Mouse (Mus musculus): ENCODE measurements around the gene Foxa2.

Gene Foxa2

DNA sequence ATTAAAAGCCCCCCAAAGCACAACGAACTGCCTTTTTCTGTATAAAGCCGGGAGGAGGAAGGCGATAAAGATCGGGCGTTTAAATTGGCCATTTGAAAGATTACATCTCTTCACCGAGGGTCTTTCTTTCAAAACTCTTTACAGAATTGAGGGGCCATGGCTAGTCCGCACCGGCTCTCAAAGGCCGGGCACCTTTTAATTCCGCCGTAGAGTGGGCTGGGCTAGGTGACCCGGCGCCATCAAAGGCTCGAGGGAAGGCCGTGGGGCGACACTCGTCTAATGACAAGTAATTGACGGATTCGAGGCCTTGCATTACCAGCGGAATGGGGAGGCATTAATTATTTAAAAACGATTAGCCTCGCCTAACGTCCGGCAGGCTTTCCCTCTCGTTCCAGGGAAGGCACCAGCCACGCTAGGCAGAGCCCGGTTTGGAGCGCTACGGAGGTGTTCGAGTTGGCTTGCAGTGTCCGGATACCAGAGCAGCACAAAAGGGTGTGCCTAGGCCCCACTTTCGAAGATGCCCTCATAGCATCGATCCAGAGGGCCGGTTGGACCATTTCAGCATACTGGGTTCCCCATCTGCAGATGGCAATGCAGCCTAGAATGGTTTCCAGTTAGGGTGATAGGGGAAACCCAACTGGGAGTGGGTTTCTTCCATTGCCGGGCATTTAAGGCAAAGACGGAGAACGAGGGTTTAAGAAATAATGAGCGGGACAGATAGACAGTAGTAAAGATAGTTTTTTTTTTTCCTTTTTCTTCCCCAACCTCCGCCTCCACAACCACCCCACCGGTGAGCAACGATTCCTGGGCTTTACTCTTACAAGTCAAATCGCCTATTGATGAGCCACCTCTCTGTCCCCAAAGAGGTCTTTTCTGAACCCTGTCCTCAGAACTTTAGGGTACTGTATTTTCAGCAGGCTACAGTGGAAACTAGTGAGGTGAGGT is 8.1 kb downstream of the Foxa2 start:
- DNase-seq, result no peak

DNA sequence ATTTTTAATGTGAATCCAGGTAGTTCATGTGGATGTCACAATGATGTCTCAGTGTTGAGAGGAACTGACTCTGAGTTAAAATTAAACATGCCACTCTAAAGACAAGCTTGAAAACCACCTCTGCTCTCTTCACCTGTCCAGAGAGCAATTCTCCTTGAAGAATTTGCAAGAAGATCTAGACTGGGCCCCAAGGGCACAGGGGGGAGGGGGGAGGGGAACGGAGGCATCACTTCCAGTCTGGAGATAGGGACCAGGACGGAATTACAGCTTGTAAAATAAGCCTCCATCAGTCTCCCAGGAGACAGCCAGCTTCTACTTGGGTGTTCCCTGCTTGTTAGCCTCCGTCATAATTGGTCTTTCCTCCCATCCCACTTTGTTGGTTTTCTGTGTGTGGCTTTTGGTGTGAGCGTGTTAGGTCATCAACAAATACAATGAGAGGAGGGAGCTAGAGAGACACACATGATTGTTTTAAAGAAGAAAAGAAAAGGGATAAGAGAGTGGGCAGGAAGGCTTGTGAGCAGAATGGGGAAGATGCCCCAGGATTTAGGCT is 10.1 kb downstream of the Foxa2 start:
- DNase-seq, result no peak

DNA sequence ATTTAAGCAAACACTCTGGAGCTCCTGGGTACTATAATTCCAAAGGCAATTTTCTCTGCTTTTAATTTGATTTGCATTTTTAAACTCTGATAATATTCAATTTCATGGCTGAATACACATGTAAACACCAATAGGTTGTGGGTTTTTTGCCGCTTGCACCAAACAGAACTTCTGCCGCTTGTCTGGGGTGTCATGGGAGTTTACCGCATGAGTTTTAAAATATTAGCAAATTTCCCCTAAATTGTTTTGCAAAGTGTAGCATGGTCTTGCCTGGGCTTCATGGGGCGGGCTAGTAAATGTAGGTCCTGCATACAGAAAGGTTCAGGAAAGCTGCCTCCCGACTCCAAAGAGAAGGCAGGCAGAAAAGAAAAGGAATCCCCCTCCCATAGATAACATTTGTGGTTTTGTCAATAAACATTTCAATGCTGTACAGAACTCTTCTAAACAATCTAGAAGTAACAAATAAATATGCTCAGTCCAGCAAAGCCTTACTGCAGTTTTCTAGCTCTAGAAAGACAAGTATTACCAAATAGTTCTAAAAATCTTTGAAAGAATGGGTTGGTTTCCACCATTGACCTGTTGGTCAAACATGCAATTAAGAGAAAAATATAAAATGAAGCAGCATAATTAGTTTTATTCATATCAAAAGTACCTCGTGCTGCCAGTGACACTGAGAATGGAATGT is 15.6 kb downstream of the Foxa2 start:
- DNase-seq, result no peak

DNA sequence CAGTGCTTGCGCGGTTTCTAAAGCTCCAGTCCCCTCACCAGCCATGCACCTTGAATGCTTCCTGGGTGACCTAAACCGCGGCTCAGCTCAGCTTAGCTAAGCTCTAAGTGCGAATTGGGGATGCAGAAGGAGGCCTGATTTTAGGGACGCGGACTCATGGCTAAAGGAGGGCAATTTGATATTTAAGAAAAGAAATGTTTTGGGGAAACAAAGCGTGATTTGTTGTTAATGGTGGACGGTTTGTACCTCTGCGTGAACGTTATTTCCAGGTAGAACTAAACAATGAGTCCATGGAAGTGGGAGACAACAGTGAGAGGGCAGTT is 16.2 kb downstream of the Foxa2 start:
- no peak for DNase-seq

DNA sequence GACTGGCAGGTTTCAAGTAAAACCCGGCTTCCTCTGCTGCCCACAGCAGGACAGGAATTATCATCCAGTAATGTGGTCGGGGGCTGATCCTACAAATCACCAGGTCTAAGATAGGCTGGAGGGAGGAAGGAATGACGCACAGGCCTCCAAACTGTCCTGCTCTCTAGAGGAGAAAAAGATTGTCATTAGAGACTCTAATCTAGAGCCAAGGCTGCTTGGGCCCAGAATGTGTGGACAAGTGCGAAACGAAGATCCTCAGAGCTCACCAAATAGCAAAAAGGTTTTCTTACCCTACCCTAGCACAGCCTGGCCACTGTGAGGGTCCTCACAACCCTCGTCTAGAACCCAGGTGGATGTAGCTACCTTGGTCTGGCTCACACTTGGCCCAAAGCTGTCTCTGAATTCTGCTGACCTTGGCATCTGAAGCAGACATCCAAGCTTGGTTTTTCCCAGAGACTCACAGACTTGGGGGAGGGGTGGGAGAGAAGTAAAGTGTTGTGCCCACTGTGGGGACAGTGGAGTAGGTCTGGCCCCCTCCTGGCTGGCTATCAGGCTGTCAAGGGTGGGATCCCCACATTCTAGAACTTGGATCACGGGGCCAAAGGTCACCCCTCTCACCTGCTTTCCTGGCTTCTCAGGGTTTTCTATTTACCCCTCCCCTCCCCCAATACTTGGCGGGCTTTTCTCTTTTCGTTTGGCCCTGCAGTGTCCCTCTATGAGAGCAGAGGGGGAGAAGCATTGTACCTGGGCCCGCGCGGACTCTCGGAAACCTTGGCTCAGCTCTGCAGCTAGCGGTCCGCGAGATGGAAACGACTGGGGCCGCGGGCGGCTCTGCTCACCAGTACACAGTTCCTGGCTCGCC is 16.8 kb downstream of the Foxa2 start:
- DNase-seq, result no peak

DNA sequence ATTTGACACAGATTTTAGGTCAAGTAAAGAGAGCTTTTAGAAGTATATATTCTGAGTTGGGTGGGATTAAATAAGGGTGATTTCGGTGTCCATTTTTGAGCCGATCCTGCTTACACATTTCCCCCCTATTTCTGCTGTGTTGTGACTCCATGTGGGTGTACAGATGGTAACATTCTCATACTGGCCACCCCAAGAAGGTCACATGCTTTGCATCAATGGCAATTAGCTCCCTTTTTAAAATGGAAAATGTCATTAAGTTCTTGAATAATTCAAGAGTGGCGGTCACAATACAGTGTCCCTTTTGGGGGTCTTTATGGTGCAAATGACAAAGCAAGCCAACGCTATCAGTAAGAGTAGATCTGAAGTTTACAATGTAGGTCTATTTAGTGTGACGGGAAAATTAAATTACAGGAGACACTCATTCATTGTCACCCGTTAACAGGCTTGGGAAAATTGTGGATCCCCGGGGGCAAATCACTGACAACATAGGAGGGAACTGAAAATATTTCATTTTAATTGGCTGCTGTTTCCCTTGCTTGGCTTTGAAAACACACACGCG is 17.6 kb downstream of the Foxa2 start:
- no peak for DNase-seq

DNA sequence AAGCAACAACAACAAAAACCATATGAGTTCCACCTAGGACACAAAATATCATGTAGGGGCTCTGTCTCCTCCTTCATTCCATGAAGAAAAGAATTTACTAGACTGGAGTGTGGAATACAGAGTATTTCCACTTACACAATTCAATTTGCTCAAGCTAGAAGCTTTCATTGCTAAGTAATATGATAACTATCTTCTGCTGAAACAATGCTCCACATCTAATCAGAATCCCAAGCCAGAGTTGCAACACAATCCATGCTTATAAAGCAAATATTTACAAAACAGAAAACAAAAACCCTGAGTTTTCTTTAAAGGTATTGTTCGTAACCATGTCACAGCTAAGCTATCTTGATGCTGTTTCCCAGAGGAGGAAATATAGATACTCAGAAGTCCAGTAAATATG is 20.4 kb downstream of the Foxa2 start:
- DNase-seq, result no peak

DNA sequence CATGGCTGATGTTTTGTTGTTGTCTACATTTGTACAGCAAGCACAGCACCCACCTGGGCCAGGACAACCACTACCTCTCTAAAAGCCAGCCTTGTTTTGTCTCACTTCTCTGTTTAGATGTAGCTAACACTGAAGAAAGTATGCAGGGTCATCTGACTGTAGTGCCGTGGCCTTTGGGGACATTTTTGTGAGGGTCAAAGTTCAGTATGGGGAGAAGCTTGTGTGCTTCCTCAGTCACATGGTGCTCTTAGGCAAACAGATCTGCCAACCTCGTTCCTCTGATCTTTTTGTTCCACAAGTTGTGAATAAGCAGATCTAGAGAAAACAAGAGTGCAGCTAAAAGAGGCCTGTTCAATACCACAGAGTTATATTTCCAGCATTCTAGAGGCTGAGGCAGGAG is 21.3 kb downstream of the Foxa2 start:
- no peak for DNase-seq

DNA sequence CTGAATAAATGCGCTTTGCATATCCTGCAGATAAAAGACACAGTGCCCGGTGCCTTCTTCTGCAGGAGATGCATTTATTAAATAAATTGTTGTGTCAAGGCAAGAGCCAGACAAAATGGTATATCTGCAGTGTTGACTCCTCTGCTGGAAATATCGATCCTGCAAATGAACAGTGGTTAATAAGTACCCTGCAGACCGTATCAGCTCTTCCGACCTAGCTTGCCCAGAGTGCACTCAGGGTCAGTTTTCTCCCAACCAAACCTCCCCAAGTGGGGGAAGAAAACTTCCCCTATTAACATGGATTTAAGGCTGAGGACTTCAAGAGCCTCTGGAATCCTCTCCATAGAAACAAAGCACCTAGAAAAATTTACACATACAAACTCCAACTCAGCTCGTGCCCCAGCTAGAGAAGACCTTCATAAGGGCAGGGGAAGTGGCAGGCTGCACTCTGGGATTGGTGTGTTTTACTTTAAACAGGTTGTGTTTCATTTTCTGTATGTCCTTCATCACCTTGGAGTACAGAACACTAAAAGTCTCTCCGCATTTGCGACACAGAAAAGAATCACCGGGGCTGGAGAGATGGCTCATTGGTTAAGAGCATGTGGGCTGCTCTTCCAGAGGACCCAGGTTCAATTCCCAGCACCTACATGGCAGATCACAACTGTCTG is 22.4 kb downstream of the Foxa2 start:
- no peak for DNase-seq

DNA sequence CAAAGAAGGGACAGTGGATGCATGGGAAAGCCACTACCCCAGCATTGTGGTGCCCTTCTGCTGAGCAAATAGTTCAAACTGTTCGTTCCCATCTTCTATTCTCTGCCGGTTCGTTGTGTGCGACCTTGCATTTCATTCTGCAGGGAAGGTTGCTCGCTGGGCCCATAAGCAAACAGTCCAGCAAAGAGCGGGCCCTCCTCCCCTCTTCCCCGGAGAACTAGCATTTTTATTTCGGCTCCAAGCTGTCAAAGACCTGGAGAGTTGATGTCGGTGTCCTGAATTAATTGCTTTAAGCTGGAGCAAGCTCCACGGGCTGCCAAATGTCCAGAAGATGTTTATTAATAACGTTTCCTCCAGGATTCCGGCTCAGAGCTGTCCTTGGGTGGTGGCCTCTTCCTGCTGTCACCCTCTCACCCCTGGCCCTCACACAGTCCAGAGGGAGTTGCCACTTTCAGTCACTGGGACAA is 23.4 kb downstream of the Foxa2 start:
- DNase-seq, result no peak

DNA sequence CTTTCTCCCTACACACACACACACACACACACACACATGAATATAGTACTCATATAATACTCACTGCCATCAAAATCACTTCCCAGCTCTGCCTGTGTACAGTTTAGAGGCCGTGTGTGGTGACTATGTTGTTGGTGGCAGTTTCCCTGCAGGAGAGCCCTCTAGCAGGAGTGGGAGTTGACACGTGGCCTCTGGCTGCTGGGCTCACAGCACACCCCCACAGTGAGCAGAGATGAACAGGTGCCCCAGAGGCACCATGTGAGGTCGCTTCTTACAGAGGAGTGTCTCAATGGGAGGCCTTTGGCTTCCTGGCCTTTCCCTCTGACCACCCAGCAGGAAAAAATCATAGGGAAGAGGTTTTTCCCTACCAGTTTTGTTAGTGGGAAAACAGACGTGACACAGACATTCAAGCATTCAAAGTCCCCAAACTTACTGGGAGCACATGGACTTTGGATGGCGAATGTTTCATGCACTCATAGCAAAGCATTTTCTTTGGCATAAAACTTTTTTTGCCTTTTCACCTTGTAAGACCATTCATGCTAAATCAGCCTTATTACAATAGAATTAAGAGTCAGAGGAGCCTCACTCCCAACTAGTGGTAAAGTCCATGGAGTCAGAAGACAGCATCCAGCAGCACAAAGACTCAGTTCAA is 24.7 kb downstream of the Foxa2 start:
- DNase-seq, result no peak

DNA sequence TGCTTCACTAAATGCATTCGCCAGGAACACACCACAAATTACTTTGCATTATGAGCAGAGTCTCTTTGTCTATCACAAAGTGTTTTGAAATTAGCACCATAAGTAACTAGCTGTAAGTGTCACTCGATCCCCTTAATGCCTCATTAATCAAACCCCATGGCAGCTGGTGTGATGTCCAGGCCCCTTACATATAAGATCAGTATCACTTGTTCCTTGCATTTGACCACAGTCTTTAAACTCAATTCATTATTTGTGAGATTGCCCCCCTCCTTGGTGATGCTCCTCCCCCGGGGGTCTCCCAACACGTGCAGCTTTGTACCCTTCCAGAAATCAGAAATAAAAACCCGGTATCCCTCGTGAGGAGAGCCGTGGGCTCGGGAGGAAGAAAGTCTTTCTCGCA is 25.8 kb downstream of the Foxa2 start:
- no peak for DNase-seq

DNA sequence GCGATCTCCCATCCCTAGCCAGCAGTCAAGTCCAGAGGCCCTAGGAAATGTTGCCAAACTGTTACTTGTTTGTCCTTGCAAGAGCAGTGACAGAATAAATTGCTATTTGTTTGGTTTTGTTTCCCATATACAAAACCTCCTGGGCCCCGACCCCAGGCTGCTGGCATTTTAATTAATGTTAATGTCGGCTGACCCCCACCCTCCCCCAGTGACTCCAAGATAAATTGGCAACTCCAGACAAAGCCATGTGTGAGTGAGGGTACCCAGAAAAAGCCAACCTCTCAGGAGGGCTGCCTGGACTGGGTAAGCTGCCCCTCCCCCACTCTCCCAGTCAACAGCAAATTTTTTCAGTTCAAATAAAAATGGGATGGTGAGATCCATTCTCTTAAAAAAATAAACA is 26.6 kb downstream of the Foxa2 start:
- no peak for DNase-seq

DNA sequence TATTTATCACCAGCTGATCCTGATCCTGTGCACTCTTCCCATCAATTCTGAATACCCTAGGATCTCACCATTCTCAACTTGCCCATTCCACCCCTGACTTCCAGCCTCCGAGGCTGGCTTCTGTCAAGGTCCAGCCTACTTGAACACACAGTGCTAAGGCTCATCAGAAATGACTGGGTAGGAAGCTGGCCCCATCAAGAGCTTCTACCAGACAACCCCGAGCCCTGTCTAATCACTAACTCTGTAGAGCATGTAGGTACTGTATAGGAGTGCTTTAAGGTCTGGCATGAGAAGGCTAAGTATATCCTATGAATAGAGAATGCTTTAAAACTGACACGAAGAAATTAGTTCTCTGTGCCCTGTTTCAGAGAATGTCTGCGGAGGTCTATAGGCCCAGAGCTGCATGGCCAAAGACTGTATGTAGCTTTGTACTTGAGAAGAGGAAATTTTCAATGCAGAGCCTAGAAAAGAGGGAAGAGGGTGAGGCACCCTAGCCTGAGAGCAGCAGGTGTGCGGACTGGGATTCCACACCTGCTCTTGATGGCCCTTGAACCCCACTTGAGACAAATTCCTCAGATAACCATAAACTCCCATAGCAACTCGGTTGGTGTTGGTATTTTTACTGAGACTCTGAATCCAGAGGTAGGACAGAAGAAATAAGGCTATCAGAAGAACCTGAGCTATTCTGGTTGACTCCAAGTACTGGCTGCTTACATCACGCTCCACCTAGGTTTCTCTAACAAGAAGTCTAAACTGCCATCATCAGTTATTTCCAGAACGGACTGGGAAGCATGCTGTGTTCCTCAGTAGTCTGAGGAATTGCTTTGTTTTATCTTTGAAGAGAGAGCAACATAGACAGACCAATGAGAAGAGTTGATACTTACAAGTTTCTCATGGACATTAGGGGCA is 28.7 kb downstream of the Foxa2 start:
- DNase-seq, result no peak

DNA sequence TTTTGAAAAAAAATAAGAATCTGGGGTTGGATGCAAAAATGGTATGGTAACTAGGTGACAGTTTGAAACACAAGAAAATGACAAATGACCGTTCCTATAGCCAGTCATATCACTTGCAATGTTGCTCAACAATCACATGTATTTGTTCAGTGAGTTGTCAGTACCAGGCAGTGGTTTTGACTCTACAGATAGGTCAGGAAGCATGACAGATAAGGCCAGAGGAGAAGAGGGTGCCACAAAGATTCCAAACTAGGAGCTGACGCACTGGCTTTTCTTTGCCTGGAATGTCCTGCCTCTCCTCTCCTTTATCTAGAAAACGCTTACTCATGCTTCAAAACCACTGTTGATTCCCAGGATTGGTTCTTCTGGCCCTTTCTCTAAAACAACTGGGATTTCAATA is 33.4 kb downstream of the Foxa2 start:
- no peak for DNase-seq

DNA sequence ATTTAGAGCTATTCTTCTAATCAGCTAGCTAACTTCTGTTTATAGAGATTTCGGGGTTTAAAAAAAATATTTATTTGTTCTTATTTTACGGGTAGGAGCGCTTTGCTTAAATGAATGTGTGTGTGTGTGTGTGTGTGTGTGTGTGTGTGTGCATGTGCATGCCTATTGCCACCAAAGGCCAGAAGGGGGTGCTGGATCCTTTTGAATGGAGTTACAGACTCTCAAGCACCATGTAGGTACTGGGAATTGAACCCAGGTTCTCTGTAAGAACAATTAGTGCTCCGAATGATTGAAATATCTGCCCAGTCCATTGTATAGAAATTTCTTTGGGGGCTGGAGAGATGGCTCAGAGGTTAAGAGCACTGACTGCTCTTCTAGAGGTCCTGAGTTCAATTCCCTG is 37.7 kb downstream of the Foxa2 start:
- no peak for DNase-seq

DNA sequence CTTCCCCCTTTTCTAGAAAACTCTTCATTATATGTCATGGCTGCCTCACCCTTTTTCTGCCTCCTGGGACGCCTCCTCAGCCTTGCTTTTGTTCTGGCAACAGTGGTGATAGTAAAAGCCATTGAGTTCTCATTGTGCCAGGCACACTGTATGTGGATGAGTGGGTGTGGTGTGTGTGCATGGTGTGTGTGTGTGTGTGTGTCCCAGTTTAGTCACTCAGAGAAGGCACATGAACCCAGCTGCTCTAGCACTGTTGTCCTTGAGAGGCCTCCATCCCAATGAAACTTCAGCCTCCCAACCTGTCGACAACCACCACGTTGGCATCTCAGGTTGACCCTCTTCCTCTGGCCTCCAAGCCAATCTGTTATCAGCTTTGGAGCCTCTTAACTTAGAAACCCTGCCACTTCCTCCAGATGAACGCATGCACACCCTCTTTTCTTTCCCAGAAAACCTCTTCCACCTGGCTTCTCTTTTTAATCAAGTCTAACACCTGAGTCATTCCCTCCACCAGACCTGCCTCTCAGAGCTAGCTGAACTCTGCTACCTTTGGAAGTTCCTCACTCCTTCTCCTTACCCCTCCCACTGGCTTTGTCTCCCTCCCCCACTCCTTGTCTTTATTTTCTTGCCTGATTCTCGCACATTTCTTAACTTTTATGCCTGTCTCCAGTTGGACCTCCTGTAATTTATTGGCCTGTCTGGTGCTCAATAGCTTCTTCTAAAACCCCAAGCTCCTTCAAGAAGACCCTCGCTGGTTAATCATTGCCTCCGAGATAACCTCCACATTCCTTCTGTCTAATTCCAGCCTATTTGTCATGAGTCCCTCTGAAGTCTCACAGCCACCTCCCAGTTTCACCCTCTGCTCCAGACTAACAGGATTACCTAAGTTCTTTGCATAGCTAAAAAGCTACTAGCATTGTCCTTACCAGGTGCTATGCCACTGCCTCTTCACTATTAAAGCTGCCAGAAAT is 41.9 kb downstream of the Foxa2 start:
- no peak for DNase-seq

DNA sequence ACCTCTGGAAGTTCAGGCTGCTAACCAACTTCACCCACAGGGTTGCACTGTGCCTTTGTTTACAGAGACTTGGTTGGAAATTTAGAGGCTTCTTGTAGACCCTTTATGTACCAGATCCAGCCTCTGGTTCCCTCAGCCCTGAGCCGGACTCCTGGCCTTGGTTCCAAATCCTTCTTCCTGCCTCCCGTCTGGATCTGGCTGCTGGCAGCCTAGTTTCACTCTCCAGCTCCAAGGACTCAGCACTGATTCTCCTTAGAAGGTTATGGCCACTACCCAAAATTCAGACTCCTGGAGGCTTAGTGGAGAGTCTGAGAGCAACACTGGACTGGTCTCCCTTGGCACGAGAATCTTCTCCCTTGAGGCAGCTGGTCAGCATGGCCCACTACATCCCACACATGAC is 43.3 kb downstream of the Foxa2 start:
- DNase-seq, result no peak

DNA sequence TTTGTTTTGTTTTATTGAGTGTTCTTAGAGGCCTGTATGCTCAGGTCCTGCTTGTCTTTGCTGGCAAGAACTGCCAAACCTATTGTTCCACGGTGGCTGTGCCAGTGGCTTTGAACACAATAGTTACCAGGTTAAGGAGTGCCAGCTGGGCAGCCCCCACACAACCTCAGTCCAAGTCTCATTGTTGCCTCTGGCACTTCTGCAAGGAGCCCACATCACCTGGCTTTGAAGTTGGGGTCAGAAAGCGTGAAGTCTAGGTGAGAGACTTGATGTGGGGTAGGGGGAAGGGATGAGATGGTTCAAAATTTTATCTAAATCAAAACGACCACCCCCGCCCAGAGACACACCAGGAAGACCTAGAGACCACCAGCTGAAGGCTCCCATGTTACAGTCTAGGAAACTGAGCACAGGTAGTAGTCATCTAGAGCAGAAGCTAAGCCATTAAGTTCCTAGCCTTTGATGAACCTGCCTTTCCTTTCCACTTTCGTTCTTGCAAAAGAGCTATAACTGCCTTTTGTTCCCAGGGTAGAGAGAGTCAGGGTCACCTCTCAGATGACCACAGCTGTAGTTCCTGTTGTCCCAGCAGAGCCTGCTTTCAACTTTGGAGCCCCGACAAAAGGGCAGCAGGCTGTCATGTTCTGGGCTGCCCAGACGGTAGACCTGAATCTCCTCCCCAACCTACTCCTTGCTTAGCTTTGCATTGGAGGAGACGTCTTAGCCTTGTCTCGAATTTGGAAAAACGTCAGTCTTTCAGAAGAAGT is 48.4 kb downstream of the Foxa2 start:
- no peak for DNase-seq

All from cerebellum, adult 11-12 months (tissue).